Mouse (Mus musculus) kidney, adult 2 months (tissue): Measurements from ENCODE around the gene 4930438A08Rik. TPM values are rescaled to one million over a fixed set of nuclear protein-coding genes. Genes with fewer than 3 reads are reported as not detected.
A peak's percentile ranks its signal among the peaks of the same experiment; 100 is the strongest.

Experiments used
- DNase-seq: peaks from one replicate; pipeline ENCODE4 v3.0.0; 2021
- H3K27ac ChIP-seq: fragments of 200-500 bp; 2 replicates; pipeline ENCODE4 v1.5.1; 2012; ENCODE audit warnings: low read depth, low read length, control low read depth, inconsistent platforms; ENCODE audit not compliant: insufficient read depth
- H3K27me3 ChIP-seq: fragments of 200-500 bp; replicated peaks from 2 replicates; pipeline ENCODE4 v1.6.1; 2012; ENCODE audit warnings: mild to moderate bottlenecking, moderate library complexity, low read length, inconsistent platforms; ENCODE audit not compliant: control insufficient read depth, insufficient read depth
- H3K36me3 ChIP-seq: fragments of 200-500 bp; 2 replicates; pipeline ENCODE4 v1.6.1; 2012; ENCODE audit warnings: mild to moderate bottlenecking, moderate library complexity, low read length, inconsistent platforms; ENCODE audit not compliant: control insufficient read depth, insufficient read depth
- H3K4me1 ChIP-seq: fragments of 200-500 bp; 2 replicates; pipeline ENCODE4 v1.6.1; 2011; ENCODE audit warnings: low read length; ENCODE audit not compliant: control insufficient read depth, insufficient read depth
- H3K4me3 ChIP-seq: fragments of 200-500 bp; 2 replicates; pipeline ENCODE4 v1.5.1; 2011; ENCODE audit warnings: mild to moderate bottlenecking, low read depth, low read length, control low read depth; ENCODE audit not compliant: insufficient read depth
- CTCF ChIP-seq: fragments of 200-500 bp; conservative IDR thresholded peaks from 2 replicates; pipeline ENCODE4 v1.5.1; 2011; ENCODE audit warnings: low read depth, mild to moderate bottlenecking, control low read depth, low read length, moderate library complexity, mixed read lengths; ENCODE audit not compliant: insufficient read depth, insufficient read length
- POLR2A ChIP-seq: fragments of 200-500 bp; IDR thresholded peaks from one replicate; pipeline ENCODE4 v1.6.1; 2011; ENCODE audit warnings: low read depth, low read length, control low read depth
- WGBS: fragments of 180-500 bp; shearing (Covaris S2); methylation state at CpG from one replicate; pipeline ENCODE4 v1.1.7; 2018; 5-methylcytosine and 5-hydroxymethylcytosine counted together
- polyA plus RNA-seq: library from polyadenylated mRNA; depleted of rRNA; stranded (reverse); fragments of >200 nt; gene quantifications from 2 replicates; pipeline ENCODE4 v1.2.3, GENCODE M21; 2012; rRNA removed

4930438A08Rik gene
- polyA plus RNA-seq, 1 experiment = not detected

DNA sequence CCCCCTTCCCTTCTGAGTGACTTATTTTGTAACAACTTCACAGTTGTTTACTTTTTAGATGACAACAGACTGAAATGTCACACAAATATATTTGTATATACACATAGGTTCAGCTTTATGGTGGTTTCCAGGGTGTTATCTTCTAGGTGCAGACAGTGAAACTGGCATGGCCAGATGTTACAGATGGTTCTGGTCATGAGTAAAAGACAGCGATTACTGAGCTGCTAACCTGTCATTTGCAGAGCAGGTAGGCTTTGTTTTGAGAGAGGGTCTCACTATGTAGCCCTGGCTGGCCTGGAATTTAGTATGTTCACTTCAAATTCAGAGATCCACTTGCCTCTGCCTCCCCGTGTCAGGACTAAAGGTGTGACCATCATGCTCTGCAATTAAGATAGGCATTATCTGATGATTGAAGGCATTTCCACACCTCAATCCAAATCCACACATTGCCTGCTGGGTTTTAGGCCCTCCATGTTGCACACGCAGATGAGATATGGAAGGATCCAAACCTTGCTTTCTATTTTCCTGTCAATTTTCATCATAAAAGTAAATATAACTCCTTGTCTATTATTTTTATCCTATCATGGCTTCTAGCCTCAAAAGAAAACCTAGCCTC lies 50.1 kb downstream of the 4930438A08Rik start:
- 85% methylated on average over 3 of the region's 3 CpGs for WGBS
- peaks cover 10% of the 10 kb centered on the region for H3K4me1 ChIP-seq

DNA sequence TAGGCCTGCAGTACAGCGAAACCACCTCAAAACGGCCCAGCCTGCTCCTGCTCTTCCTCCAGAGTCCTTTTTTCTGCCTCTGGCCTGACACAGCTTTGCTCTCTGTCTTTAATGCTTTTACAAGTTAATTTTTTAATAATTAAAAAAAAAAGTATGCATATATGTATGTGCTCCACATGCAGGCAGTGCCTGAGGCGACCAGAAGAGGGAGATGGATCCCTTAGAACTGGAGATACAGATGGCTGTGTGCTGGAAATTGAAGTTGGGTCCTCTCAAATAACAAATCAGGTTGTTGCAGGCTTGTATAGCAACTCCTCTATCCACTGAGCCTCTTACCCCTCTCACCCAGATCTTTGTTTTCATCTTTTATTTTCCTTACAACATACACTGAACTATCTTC lies 52.2 kb downstream of the 4930438A08Rik start:
- DNase-seq = no peak
- Histone ChIP-seq H3K4me3 (no peak overlapping the region), H3K36me3 (no peaks in the 10 kb centered on the region), H3K27me3 (no peaks in the 10 kb centered on the region), H3K27ac (no peak overlapping the region), H3K4me1 (peaks cover 14% of the 10 kb centered on the region)
- TF ChIP-seq CTCF (0 out of 2 replicates have a peak, but pooled peaks have one; percentile 15), POLR2A (no peak)
- WGBS = 97% methylated on average over 3 of the region's 3 CpGs

More for the DNA sequence above, 50.1 kb downstream of the 4930438A08Rik start:
- TF ChIP-seq POLR2A = no peak
- no peak for TF ChIP-seq CTCF
- no peak for DNase-seq
- H3K36me3 ChIP-seq = no peaks in the 10 kb centered on the region
- no peak overlapping the region for H3K27ac ChIP-seq
- H3K27me3 ChIP-seq = no peaks in the 10 kb centered on the region
- H3K4me3 ChIP-seq = no peak overlapping the region

DNA sequence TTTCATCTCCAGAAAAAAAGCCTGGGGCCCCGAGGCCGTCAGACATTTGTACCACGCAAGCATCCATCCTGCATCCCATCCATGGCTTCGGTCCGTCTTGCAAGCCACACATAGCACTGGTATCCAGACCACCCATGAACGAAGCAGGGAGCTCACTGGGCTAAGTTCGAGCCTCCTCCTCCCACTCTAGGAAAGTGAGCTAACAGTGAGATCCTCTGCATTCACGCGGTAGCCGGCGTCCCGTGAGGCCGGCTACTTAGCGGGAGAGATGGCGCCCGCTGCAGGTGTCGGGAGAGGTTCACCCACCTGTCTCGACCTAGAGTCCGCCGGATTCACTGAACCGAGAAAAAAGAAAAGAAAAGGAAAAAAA lies 55.3 kb downstream of the 4930438A08Rik start:
- peak overlapping the region; percentile 72 for H3K4me3 ChIP-seq
- under 1% methylated on average over 21 of the region's 21 CpGs for WGBS
- TF ChIP-seq CTCF (no peak), POLR2A (no peak)
- no peak for DNase-seq
- H3K27me3 ChIP-seq = no peaks in the 10 kb centered on the region
- peak overlapping the region; percentile 2; the same call in 1 of the 2 replicates for H3K27ac ChIP-seq
- no peaks in the 10 kb centered on the region for H3K36me3 ChIP-seq
- H3K4me1 ChIP-seq = peaks cover 8% of the 10 kb centered on the region

DNA sequence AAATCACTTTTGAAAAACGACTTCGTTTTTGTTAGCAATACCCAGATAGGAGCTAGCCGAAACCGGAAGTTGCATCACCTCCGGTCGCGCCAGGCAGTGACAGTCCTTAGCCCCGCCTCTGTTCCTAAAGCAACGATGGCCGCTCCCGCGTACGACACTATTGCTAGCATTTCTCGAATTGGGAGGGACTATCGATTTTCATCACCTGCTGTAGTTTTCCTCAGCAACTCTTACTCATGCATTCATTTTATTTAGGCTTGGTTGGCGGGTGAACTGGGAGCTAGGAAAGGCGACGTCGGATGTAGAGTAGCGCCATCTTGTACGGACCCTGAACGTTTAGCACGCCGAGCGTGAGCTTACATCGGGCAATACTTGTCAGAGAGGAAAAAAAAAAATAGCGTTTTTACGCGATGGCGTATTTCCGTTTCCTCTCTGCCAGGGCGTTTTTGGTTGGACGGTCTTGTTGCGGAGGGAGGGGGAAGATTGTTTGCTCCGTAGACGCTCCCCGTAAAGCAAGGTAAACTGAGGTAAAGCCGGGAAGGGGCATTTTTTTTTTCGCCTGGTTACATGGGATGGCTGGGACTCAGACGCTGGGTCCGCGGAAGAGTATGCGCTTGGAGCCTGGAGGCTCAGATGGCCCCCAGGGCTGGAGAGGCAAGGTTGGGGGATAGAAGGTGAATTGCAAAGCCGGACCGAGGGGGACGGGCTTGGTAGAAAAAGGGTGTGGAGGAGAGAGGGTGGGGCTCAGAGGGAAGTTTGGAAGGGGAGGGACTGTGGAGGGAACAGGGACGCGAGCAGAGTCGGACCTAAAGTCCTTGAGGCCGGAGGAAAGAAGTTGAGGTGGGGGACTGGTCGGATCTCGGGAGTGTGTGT lies 55.9 kb downstream of the 4930438A08Rik start, which contains the start of the genes Zfp672 and Sh3bp5l:
Zfp672 (minus strand) TSS at position 64 of the 873 bp plus-strand sequence.
Sh3bp5l (plus strand) TSS at position 449 of the 873 bp plus-strand sequence.
- DNase-seq = peak; percentile 97
- no peaks in the 10 kb centered on the region for H3K27me3 ChIP-seq
- under 1% methylated on average over 52 of the region's 52 CpGs for WGBS
- peaks cover 8% of the 10 kb centered on the region for H3K4me1 ChIP-seq
- H3K4me3 ChIP-seq = peak within 1 kb of the TSS; percentile 72
- peak within 1 kb of the TSS; percentile 91 for H3K27ac ChIP-seq
- TF ChIP-seq POLR2A = no peak
- TF ChIP-seq CTCF = no peak
- H3K36me3 ChIP-seq = no peaks in the 10 kb centered on the region

DNA sequence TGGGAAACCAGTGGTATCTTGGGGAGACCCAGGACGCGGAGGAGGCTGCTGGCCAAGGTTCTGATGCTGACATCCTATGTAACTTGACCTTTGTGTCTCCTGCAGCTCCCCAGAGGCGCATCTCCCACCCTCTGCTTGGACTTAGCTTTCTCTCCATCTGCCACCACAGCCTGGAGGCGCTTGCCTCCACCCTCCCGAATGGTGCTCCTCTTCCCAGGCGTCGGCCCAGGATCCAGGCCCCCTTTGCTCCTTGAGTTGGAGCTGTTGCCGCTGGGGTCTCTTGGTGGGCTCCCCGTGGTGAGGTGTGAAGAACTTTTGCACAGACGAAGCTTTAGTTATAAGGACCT lies 56.5 kb downstream of the 4930438A08Rik start:
- WGBS = 10% methylated on average over 10 of the region's 10 CpGs
- DNase-seq = no peak
- Histone ChIP-seq H3K4me1 (peaks cover 8% of the 10 kb centered on the region), H3K27ac (no peak overlapping the region; the same call in 1 of the 2 replicates), H3K36me3 (no peaks in the 10 kb centered on the region), H3K4me3 (peak overlapping the region; percentile 72), H3K27me3 (no peaks in the 10 kb centered on the region)
- TF ChIP-seq CTCF = no peak
- no peak for TF ChIP-seq POLR2A

DNA sequence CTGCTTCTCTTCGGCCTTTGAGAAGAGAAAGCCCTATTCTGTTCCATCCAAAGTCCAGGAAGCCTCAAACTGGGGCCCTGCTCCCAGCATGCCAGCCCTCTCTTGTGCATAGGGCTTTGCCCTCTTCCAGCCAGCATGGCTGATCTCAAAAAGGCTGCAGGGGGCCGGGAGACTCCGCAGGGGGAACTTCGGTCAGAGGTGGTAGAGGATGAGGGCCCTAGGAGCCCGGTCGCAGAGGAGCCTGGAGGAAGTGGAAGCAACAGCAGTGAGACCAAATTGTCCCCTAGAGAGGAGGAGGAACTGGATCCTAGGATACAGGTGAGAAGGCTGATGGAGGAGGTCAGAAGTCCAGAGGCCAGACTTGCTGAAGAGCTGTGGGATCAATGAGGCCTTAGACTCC lies 56.9 kb downstream of the 4930438A08Rik start:
- H3K4me3 ChIP-seq = peak overlapping the region; percentile 72
- H3K27ac ChIP-seq = no peak overlapping the region
- H3K36me3 ChIP-seq = no peaks in the 10 kb centered on the region
- no peaks in the 10 kb centered on the region for H3K27me3 ChIP-seq
- peaks cover 8% of the 10 kb centered on the region for H3K4me1 ChIP-seq
- TF ChIP-seq POLR2A = no peak
- TF ChIP-seq CTCF = no peak
- 76% methylated on average over 6 of the region's 6 CpGs for WGBS
- no peak for DNase-seq

DNA sequence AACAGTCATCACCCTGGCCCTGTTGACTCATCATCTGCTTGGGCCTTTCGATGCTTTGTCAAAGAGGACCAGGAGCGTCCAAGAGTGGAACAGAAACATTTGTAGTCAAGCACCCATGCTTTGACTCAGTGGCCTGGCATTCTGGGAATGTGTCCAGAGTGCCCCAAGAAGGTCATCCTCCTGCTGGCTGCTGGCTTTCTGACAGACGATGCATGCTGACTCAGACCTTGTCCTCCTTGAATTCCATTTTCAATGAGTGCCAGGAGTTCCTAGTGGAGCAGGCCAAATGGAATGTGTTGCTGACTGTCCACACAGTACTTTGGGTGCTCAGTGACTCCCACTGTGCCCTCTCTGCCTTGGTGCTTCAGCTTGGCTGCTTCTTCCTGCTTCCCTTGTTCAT lies 60.1 kb downstream of the 4930438A08Rik start:
- DNase-seq = peak; percentile 92
- peaks cover 2% of the 10 kb centered on the region; the same call in 1 of the 2 replicates for H3K36me3 ChIP-seq
- H3K27me3 ChIP-seq = no peaks in the 10 kb centered on the region
- no peak overlapping the region; the same call in 1 of the 2 replicates for H3K27ac ChIP-seq
- no peak overlapping the region for H3K4me3 ChIP-seq
- TF ChIP-seq CTCF = no peak
- TF ChIP-seq POLR2A = no peak
- 28% methylated on average over 3 of the region's 3 CpGs for WGBS
- H3K4me1 ChIP-seq = peaks cover 8% of the 10 kb centered on the region

Other genes with a start within 250 kb of the 4930438A08Rik start
- 0.16 TPM in 2 replicates for gene Gm12248, start 181.7 kb upstream of the 4930438A08Rik start, polyA plus RNA-seq
- 43.8 and 47.2 TPM in 2 replicates for gene Cnot8, start 170.6 kb upstream of the 4930438A08Rik start, polyA plus RNA-seq
- gene Gemin5, start 106.3 kb upstream of the 4930438A08Rik start, polyA plus RNA-seq = 5.3 and 6.3 TPM in 2 replicates
- gene Mrpl22, start 103.1 kb upstream of the 4930438A08Rik start, polyA plus RNA-seq = 52.1 and 78.2 TPM in 2 replicates
- 15.9 and 18.6 TPM in 2 replicates for gene Igtp, start 75.2 kb upstream of the 4930438A08Rik start, polyA plus RNA-seq
- 14.7 and 18.9 TPM in 2 replicates for gene Irgm2, start 75.2 kb upstream of the 4930438A08Rik start, polyA plus RNA-seq
- 14.8 and 20.8 TPM in 2 replicates for gene Zfp692, start 32.3 kb downstream of the 4930438A08Rik start, polyA plus RNA-seq
- 30.8 and 38.3 TPM in 2 replicates for gene Zfp672, start 55.5 kb downstream of the 4930438A08Rik start, polyA plus RNA-seq
- gene Sh3bp5l, start 55.9 kb downstream of the 4930438A08Rik start, polyA plus RNA-seq = 29.7 and 32.8 TPM in 2 replicates
- gene Lypd8, start 104.2 kb downstream of the 4930438A08Rik start, polyA plus RNA-seq = 0.22 and 0.31 TPM in 2 replicates
- not detected in 2 replicates for gene 1810065E05Rik, start 146.3 kb downstream of the 4930438A08Rik start, polyA plus RNA-seq
- not detected in 2 replicates for gene Gm12253, start 157.8 kb downstream of the 4930438A08Rik start, polyA plus RNA-seq
- gene Lypd9, start 178.1 kb downstream of the 4930438A08Rik start, polyA plus RNA-seq = not detected in 2 replicates
- not detected in 2 replicates for gene Olfr30, start 187.5 kb downstream of the 4930438A08Rik start, polyA plus RNA-seq
- gene Olfr332, start 217.8 kb downstream of the 4930438A08Rik start, polyA plus RNA-seq = not detected in 2 replicates
- gene Olfr331, start 227.8 kb downstream of the 4930438A08Rik start, polyA plus RNA-seq = not detected in 2 replicates